Mouse (Mus musculus): Measurements from ENCODE around the gene Fxr1. TPM values are rescaled to one million over a fixed set of nuclear protein-coding genes. Genes with fewer than 3 reads are reported as not detected.
"Not testable (repeated sequence)": the region's sequence is repeated elsewhere in the genome, so short reads cannot be mapped to it uniquely, and the experiment has no call there.

Gene Fxr1
- 52.1 and 53.8 TPM in 2 replicates for polyA plus RNA-seq (2016; fragmentation: Nextera tagmentation; extraction: Ambion mirVana)

DNA sequence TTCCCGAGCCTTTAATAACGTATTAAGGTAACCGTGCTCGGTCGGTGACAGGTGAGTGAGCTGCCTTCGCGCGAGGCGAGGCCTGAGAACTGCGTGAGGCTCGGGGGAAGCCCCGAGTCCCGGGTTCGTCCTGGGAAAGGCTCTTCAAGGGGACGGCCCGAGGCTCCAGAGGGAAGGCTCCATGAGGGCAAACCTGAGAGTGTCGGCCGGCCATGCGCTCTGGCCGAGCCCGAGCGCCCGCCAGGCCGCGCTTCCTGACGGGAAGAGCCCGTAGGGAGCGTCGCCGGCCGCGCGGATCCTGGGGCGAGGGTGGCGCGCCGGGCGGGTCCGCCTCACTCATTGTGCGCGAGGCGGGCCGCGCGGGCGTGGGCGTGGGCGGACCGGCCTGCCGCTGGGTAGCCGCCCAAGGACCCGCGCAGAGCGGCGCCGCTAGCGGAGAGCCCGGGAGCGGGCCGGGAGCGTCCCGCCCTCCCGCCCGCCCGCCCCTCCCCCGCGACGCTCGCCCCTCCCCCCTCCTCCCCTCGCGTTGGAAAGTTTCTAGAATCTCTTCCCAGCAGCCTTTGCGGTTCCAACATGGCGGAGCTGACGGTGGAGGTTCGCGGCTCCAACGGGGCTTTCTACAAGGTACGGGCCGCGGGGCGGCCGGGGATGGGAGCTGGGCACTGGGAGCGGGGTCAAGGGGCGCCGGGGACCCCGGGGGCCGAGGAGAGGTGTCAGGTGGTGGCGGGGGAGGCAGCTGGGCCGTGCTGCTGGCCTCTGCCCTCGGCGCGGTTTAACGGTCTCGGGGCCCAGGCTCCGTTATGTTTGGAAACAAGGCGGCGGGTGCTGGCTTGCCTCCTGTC, at the start of gene Fxr1:
TSS of gene Fxr1 (plus strand) at position 404 of the 842 bp plus-strand sequence.
- WGBS, result under 1% methylated on average over 89 of the region's 97 CpGs
- Histone ChIP-seq H3K27me3 (no peaks in the 10 kb centered on the region), H3K4me2 (replicated peaks) (peak within 1 kb of the TSS; percentile 72), H3K4me1 (peaks cover 9% of the 10 kb centered on the region), H3K36me3 (no peaks in the 10 kb centered on the region), H3K4me3 (peak within 1 kb of the TSS; percentile 95), H3K9ac (replicated peaks) (peak within 1 kb of the TSS; percentile 99), H3K27ac (replicated peaks) (peak within 1 kb of the TSS; percentile 94), H3K9me3 (no peaks in the 10 kb centered on the region)
- peak; percentile 95 for ATAC-seq (ENCODE audit: low FRiP score, low read depth)

DNA sequence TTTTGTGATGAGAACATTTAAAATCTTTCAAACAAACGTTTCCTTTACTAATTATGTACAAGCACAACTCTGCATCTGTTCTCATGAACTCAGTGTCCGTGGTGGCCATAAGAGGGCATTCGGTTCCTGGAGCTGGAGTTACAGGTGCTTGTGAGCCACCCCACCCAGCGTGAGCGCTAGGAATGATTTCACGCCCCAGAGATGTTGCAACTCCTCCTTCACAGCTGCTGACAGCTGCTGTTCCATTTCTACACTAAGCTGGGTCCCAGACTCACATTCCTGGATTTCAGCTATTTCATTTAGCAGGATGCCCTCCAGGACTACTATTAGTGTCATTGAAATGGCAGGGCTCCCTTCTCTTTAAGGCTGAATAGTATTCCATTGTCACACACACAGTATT, 40.3 kb upstream of the Fxr1 start:
- H3K9ac ChIP-seq (replicated peaks), result no peak overlapping the region
- no peaks in the 10 kb centered on the region for H3K27me3 ChIP-seq
- H3K4me3 ChIP-seq, result no peak overlapping the region
- H3K4me2 ChIP-seq (replicated peaks), result no peak overlapping the region
- no peaks in the 10 kb centered on the region for H3K4me1 ChIP-seq
- no peaks in the 10 kb centered on the region for H3K36me3 ChIP-seq
- 80% methylated on average over 6 of the region's 6 CpGs for WGBS
- H3K9me3 ChIP-seq, result no peaks in the 10 kb centered on the region
- H3K27ac ChIP-seq (replicated peaks), result no peak overlapping the region
- ATAC-seq (ENCODE audit: low FRiP score, low read depth), result no peak

DNA sequence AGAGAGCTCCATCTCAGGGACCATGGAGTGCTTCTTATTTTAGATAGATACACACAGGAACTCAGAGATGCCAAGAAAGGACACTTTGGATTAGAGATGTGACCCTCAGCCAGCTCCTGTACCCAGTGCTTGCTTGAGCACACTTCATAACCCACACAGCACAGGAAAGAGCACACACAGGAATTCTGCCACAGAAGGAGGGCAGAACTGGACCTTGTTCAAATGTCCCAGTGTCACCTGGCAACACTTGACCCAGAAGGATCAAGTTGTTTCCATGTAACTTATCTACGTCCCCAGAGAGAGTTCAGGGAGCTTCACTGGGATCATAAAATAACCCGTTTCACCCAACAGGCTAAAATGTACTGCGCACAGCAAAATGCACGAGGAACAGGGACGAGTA, 37.0 kb upstream of the Fxr1 start:
- no peak overlapping the region for H3K4me2 ChIP-seq (replicated peaks)
- H3K27ac ChIP-seq (replicated peaks), result no peak overlapping the region
- H3K4me1 ChIP-seq, result no peaks in the 10 kb centered on the region
- ATAC-seq (ENCODE audit: low FRiP score, low read depth), result no peak
- no peak overlapping the region for H3K9ac ChIP-seq (replicated peaks)
- H3K36me3 ChIP-seq, result no peaks in the 10 kb centered on the region
- H3K9me3 ChIP-seq, result no peaks in the 10 kb centered on the region
- no peak overlapping the region for H3K4me3 ChIP-seq
- WGBS, result 90% methylated on average over 5 of the region's 5 CpGs
- H3K27me3 ChIP-seq, result no peaks in the 10 kb centered on the region

DNA sequence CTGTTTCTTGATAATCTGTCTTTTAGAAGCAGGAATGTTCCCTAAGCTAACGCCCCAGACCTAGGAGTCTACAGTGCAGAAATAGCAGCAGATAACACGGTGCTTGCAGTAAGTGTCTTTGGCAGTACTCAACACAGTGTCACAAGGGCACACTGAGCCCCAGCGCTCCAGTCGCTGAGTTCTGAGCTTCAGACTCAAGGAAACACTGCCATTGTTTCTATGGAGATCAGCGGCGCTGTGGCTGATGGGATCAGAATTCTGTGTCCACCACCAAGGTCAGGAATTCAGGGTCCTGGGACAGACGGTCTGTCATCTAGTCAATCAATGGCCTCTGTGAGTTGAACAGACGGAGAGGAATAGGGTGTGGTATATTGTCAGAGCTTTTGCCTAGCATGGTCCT, 30.4 kb upstream of the Fxr1 start:
- H3K9me3 ChIP-seq, result no peaks in the 10 kb centered on the region
- no peaks in the 10 kb centered on the region for H3K27me3 ChIP-seq
- no peak overlapping the region for H3K27ac ChIP-seq (replicated peaks)
- no peaks in the 10 kb centered on the region for H3K4me1 ChIP-seq
- no peak overlapping the region for H3K4me3 ChIP-seq
- H3K4me2 ChIP-seq (replicated peaks), result no peak overlapping the region
- ATAC-seq (ENCODE audit: low FRiP score, low read depth), result no peak
- H3K36me3 ChIP-seq, result no peaks in the 10 kb centered on the region
- WGBS, result 66% methylated on average over 8 of the region's 8 CpGs
- no peak overlapping the region for H3K9ac ChIP-seq (replicated peaks)

DNA sequence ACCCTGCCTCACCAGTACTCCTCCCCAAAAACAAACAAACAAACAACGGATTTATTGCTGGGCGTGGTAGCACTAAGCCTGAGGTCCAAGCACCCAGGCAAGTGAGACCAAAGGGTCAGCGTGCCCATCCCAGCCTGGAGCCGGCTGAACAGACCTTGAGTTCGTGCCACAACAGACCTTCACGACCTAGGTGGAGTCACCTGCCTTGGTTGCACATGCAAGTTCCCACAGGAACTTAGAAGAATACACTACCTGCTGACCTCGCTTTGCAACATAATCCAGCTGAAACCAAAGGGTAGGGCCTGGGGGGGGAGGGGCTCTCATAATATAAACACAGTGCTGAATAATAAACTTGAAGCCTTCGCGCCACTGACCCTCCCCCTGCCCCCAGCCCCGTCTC, 29.3 kb upstream of the Fxr1 start:
- ATAC-seq (ENCODE audit: low FRiP score, low read depth), result no peak
- no peak overlapping the region for H3K4me2 ChIP-seq (replicated peaks)
- no peaks in the 10 kb centered on the region for H3K4me1 ChIP-seq
- H3K9ac ChIP-seq (replicated peaks), result no peak overlapping the region
- H3K27ac ChIP-seq (replicated peaks), result no peak overlapping the region
- no peak overlapping the region for H3K4me3 ChIP-seq
- H3K36me3 ChIP-seq, result no peaks in the 10 kb centered on the region
- H3K27me3 ChIP-seq, result no peaks in the 10 kb centered on the region
- 75% methylated on average over 10 of the region's 10 CpGs for WGBS
- H3K9me3 ChIP-seq, result no peaks in the 10 kb centered on the region

DNA sequence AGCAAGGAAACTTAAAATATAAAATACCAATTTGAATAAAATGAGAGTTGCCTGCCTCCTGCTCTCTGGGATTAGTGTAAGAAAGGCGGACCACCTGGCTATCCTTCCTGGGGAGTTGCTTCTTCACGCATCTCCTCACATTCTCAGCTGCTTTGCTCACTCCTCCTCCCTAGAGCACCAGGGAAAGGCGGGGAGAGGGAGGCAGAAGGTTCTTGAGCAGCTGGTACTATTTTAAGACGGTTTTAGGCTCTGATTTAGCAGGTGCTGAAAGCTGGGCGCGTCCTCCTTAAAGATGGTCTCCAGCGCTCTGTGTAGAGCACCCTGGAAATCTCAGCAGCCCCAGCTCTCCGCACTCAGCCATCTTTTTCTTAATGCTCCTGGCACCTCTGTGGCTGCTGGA, 28.8 kb upstream of the Fxr1 start:
- Histone ChIP-seq H3K9ac (replicated peaks) (no peak overlapping the region), H3K9me3 (no peaks in the 10 kb centered on the region), H3K36me3 (no peaks in the 10 kb centered on the region), H3K27ac (replicated peaks) (no peak overlapping the region), H3K27me3 (no peaks in the 10 kb centered on the region), H3K4me3 (no peak overlapping the region), H3K4me1 (no peaks in the 10 kb centered on the region), H3K4me2 (replicated peaks) (no peak overlapping the region)
- ATAC-seq (ENCODE audit: low FRiP score, low read depth), result no peak
- WGBS, result 75% methylated on average over 8 of the region's 8 CpGs

DNA sequence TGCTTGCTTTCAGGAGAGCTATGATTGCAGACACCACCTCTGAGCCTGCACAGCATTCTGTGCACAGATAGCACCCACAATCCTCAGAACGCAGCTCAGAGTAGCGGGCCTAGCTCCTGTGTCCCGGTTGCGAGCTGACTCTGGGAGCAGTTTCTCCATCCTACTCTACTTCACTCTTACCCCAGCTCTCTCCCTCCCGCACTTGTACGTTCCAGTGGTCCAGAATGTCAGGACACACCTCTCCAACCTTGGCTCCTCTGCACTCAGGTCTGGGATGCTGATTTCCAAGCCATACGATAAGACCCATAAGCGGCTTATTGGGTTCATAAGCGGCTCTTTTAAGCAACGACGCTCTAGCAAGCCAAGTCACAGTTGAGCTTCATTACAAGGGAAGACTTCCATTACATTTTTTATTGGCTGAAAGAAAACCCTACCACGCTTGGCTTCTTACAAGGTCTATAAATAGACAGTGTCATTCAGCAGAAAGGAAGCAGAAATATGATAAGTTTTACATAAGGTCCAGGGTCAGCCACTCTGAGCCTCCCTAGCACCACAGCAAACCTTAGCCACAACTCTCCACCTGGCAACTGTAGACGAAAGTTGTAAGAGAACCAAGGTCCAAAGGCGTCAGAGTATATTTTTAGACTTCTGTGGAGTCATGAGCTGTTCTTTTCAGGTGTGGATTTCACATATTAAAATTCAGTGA, 26.2 kb upstream of the Fxr1 start:
- H3K36me3 ChIP-seq, result no peaks in the 10 kb centered on the region
- 90% methylated on average over 14 of the region's 14 CpGs for WGBS
- H3K4me2 ChIP-seq (replicated peaks), result no peak overlapping the region
- no peaks in the 10 kb centered on the region for H3K4me1 ChIP-seq
- no peak for ATAC-seq (ENCODE audit: low FRiP score, low read depth)
- no peak overlapping the region for H3K27ac ChIP-seq (replicated peaks)
- no peak overlapping the region for H3K9ac ChIP-seq (replicated peaks)
- H3K9me3 ChIP-seq, result no peaks in the 10 kb centered on the region
- no peak overlapping the region for H3K4me3 ChIP-seq
- no peaks in the 10 kb centered on the region for H3K27me3 ChIP-seq

DNA sequence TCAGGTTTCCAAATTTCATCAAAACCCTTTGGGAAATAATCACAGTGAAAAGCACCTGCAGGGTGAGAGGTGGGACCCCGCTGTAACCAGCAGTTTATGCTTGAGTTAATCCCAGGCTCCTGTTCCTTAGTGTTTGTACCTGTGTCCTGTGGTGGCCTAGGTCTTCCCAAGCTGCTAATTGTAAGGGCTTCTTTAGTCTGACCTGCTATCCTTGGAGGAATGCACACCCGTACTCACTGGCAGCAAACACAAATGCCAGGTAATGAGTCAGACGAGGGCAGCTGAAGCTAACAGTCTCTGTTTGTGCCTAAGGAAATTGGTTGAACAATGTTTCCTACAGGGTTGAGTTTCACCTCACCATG, 25.6 kb upstream of the Fxr1 start:
- Histone ChIP-seq H3K27ac (replicated peaks) (no peak overlapping the region), H3K27me3 (no peaks in the 10 kb centered on the region), H3K9me3 (no peaks in the 10 kb centered on the region), H3K4me1 (no peaks in the 10 kb centered on the region), H3K4me2 (replicated peaks) (no peak overlapping the region), H3K36me3 (no peaks in the 10 kb centered on the region), H3K4me3 (no peak overlapping the region), H3K9ac (replicated peaks) (no peak overlapping the region)
- no peak for ATAC-seq (ENCODE audit: low FRiP score, low read depth)
- 78% methylated on average over 3 of the region's 3 CpGs for WGBS

DNA sequence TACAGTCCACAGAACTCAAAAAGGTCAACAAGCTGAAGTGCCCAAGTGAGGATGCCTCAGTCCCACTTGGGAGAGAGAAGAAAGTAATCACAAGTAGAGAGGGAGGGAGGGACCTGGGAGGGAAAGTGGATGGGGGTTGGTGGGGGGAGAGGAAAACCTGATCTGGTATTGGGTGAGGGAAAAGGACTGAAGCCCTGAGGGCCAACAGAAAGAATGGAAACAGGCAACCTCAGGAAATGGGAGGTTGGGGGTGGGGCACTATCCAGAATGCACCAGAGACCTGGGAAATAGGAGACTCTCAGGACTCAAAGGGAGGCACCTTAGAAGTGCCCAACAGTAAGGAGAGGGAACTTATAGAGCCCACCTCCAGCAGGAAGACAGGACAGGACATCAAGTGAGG, 18.1 kb upstream of the Fxr1 start:
- H3K4me2 ChIP-seq (replicated peaks); H3K9ac ChIP-seq (replicated peaks); H3K9me3 ChIP-seq; H3K4me1 ChIP-seq; ATAC-seq (ENCODE audit: low FRiP score, low read depth); H3K27me3 ChIP-seq; H3K36me3 ChIP-seq; H3K27ac ChIP-seq (replicated peaks); H3K4me3 ChIP-seq: not testable (repeated sequence)

DNA sequence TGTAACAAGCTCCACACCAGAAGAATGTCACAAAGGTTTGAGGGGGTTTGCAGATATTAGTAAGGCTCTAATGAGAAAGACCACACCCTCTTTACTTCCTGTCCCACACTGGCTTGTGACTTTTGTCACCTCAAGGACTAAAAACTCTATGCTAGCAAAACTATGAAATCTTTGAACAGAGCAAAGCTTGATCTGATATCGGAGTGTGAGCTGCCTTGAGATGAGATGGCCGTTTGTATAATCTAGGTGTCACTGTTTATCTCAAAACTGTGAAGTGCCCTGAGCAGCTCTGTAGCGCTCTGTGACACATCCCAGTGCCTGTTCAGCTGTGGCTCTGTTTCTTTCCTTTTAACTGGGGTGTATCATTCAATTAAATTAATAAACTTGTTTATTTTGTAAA, 15.9 kb upstream of the Fxr1 start:
- 91% methylated on average over 3 of the region's 3 CpGs for WGBS
- H3K4me1 ChIP-seq, result 0 out of 2 replicates have a peak, but pooled peaks cover 2% of the 10 kb centered on the region
- no peaks in the 10 kb centered on the region for H3K36me3 ChIP-seq
- H3K4me3 ChIP-seq, result no peak overlapping the region
- no peak for ATAC-seq (ENCODE audit: low FRiP score, low read depth)
- H3K27me3 ChIP-seq, result no peaks in the 10 kb centered on the region
- no peak overlapping the region for H3K4me2 ChIP-seq (replicated peaks)
- H3K9me3 ChIP-seq, result no peaks in the 10 kb centered on the region
- H3K9ac ChIP-seq (replicated peaks), result no peak overlapping the region
- no peak overlapping the region for H3K27ac ChIP-seq (replicated peaks)

DNA sequence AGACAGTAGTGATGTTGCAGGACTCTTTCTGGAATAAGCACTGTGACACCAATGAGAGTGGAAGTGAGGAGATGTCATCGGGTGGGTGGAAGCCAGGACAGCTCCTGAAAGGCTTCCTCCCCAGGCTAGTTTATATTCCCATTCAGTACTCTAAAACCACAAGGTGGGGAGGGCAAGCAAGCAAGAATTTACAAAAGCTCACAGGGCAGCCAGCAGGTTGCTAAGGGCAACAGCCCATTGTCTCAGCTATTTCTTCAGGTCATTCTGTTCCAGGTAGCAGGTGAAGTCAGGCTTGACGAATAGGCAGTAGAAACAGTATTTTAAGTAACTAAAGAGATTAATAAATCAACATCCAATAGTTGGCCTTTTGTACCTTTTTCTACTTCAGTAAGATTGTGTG, 13.4 kb upstream of the Fxr1 start:
- H3K4me3 ChIP-seq, result no peak overlapping the region
- H3K27ac ChIP-seq (replicated peaks), result no peak overlapping the region
- H3K4me2 ChIP-seq (replicated peaks), result no peak overlapping the region
- H3K27me3 ChIP-seq, result no peaks in the 10 kb centered on the region
- 0 out of 2 replicates have a peak, but pooled peaks cover 2% of the 10 kb centered on the region for H3K4me1 ChIP-seq
- no peaks in the 10 kb centered on the region for H3K9me3 ChIP-seq
- H3K9ac ChIP-seq (replicated peaks), result no peak overlapping the region
- ATAC-seq (ENCODE audit: low FRiP score, low read depth), result no peak
- WGBS, result 50% methylated on average over 2 of the region's 2 CpGs
- H3K36me3 ChIP-seq, result no peaks in the 10 kb centered on the region

DNA sequence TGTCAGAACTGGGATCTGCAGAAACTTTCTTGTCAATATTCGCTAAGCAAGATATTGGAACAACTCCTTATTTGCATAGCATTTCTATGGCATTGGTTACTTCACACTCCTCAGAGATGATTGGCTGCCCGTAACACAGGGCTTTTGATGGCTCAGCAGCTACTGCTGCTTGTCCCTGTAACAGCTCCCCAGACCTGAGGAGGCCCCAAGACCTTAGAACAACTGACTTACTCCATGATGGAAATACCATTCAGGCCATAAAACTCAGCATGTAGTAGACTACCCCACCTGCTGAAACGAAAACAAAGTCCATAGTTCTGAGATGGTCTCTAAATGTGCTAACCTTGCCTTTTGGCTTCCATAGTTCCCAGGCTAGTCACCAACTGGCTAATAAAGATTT, 12.9 kb upstream of the Fxr1 start:
- Histone ChIP-seq H3K27me3 (no peaks in the 10 kb centered on the region), H3K36me3 (no peaks in the 10 kb centered on the region), H3K4me1 (0 out of 2 replicates have a peak, but pooled peaks cover 2% of the 10 kb centered on the region), H3K9me3 (no peaks in the 10 kb centered on the region), H3K4me2 (replicated peaks) (no peak overlapping the region), H3K9ac (replicated peaks) (no peak overlapping the region), H3K27ac (replicated peaks) (no peak overlapping the region), H3K4me3 (no peak overlapping the region)
- no peak for ATAC-seq (ENCODE audit: low FRiP score, low read depth)
- WGBS, result 65% methylated on average over 3 of the region's 3 CpGs

All from midbrain, embryonic 12.5 days (tissue).